Mouse (Mus musculus): ENCODE data around the gene Nr6a1.

Gene Nr6a1

DNA sequence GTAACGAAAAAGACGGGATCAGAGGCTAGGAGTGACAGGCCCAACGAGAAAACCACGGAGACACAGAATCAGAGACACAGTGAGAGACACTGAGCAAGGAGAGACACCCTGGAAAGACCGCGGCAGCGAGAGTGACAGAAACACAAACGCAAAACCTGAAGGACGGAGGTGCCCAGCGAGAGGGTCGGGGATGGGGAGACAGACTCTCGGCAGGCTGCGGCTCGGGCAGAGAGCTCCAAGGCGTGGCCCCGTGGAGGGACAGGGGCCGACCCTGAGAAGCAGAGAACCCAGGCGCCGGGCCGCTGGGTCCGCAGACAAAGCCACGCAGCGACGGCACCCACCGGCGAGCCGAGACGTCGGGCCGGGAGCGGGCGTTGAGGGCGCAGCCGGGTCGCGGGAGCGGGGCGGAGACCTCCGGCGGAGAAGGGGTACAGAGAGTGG is 216.0 kb downstream of the Nr6a1 start:
- DNase-seq = peak in 1 of 2 experiments; percentile 16

DNA sequence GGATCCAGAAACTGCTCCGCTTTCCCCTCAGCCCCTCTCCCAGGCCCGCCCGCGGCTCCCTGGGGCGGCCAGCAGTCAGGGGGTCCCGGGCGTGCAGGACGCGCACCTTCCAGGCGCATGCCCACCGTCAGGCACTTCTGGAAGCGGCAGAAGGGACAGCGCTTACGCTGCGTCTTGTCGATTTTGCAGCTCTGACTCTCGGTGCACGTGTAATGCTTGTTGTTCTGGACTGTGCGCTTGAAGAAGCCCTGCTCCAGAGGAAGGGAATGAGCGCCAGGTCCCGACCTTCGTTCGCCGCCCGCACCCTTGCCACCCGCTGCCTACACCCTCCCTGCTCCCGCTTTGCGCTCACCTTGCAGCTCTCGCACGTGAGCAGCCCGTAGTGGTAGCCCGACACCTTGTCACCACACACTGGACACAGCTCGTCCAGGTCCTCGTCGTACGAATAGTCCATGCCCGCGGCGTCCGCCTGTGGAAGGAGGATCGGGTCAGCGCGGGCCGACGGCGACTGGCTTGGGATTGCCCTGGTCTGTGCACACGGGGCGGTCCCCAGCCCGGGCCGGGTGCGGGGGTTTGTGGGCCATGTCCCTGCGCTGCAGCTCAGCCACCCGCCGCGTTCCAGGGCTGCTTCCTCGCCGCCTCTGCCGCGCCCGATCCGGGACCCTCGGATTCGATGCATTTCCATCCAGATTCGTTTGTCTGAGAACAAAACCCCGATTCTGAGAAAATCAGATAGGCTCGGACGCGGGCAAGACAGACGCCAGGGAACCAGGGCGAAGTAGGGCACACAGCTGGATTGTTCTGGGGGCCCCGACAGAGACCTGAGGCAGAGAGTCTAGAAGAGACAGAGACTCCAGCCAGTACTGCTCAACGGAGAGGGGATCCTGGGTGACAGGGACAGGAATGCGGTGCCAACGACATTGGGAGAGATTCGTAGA is 216.9 kb downstream of the Nr6a1 start:
- peak in 1 of 2 experiments; percentile 35 for DNase-seq

DNA sequence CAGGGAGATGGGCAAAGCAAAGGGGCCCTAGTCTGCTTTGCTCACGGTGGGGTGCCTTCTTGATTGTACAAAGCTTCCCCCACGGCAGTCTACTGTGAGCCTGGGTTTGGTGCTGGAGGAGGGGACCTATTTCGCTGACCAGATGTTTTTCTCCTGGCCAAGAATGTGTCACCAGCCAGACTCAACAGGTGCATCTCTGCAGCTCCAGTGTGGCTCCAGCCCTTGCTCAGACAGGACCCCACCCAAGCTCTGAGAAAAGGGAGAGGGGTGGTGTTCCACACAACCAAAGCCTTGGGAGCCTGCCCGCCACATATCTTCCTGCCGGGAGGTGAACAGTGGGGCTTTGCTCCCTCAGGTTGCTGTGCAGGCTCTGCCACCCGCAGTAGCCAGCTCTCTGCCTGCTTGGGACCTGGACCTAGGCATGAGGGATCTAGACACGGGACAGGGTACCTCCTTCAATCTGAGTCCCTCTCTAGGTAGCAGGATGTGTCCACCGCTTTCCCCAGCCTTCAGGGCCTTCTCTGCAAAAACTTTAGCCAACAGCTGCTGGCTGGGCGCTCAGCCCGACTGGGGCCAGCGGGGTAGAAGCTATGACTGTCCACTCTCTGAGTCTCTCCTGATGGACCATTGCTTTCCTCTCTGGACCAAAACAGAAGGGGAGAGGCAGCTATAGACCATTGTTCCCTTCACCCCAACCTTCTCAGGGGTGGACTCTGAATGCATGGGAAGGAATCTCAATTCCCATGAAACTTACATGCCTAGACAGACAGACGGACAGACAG is 218.4 kb downstream of the Nr6a1 start:
- DNase-seq = no peak

DNA sequence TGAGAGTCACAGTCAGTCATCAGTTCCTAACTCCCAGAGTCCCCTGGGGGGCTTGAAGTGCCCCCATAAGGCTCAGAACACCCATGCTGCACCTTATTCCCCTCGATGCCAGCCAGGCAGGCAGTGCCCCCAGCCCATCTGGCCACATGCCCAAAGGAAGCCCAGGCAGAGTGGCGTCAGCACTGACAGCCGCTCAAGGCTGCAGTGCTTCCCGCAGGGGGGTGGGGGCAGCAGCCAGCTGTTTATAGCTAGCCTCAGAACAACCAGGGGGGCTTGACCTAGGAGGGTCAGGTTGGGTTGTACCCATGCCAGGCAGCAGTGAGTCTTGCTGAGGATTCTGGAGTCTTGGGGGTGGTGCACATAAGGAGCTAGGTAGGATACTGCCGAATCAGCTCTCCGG is 220.8 kb downstream of the Nr6a1 start:
- DNase-seq = no peak

DNA sequence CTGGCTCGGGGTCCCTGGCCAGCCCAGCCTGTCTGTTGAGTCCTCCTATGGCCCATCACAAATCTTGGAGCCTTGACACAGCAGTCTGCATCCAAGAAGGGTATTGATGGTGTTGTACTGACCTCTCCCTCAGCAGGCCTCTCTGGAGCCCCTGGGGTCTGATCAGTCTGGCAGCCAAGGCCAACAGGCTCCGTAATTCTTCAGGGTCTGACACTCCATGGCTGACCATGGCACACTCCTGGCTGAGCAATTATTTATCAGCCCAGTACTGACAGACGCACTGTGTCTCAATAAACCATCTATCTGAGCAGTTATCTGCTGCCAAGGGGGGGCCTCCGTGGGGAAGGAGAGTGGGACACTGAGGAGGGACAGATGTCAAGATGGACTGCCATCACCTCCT is 222.5 kb downstream of the Nr6a1 start:
- DNase-seq = no peak

DNA sequence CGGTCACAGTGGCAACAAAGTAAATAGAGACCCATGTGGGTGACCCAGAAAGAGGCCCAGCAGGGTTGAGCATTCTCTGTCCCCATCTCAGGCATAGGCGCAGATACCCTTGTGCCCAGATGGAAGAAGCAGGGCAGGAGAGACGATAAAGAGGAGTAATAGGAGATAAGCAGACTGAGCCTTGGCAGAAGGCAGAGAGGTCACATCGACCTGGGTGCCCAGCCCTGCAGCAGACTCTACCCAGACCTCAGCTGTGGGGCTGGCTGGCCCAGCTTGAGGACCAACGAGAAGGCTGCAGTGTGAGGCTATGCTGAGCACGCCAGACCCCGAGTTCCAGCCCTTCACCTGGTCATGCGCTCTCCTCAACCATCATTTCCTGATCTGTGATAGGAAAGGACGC is 223.2 kb downstream of the Nr6a1 start:
- DNase-seq = no peak

DNA sequence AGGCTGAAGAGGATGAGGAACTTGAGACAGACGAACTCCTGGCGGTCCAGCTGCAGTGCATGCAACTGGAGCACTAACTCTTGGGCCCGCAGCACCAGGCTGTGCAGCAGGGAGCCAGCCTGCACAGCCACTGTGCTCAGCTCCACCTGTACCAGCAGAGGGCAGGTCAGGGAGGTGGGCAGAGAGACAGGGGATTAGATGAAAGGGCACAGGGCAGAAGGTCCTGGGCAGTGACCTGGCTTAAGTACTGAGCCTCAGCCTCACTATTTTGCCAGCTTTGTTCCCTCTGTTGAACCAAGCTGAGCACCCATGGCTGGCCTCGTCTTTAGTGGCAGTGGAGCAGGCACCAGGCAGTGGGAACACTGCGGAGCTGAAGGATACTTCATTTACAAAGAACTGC is 227.3 kb downstream of the Nr6a1 start:
- DNase-seq = no peak

DNA sequence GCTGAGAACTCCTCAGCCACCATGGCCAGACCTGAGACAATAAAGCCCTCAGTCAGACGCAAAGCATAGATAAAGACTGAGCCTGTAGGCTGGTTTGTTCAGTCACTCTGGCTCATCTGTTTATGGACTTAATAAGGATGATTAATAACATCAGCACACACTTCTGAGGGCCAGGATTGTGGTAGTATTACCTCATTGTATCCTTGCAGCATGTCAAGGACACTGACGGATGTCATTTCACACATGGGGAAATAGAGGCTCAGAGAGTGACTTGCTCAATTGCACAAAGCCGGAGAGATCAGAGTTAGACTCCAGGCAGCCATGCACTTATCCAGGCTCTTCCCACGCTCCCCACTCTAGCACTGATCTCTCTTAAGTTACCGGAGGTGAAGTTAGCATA is 228.9 kb downstream of the Nr6a1 start:
- no peak for DNase-seq

DNA sequence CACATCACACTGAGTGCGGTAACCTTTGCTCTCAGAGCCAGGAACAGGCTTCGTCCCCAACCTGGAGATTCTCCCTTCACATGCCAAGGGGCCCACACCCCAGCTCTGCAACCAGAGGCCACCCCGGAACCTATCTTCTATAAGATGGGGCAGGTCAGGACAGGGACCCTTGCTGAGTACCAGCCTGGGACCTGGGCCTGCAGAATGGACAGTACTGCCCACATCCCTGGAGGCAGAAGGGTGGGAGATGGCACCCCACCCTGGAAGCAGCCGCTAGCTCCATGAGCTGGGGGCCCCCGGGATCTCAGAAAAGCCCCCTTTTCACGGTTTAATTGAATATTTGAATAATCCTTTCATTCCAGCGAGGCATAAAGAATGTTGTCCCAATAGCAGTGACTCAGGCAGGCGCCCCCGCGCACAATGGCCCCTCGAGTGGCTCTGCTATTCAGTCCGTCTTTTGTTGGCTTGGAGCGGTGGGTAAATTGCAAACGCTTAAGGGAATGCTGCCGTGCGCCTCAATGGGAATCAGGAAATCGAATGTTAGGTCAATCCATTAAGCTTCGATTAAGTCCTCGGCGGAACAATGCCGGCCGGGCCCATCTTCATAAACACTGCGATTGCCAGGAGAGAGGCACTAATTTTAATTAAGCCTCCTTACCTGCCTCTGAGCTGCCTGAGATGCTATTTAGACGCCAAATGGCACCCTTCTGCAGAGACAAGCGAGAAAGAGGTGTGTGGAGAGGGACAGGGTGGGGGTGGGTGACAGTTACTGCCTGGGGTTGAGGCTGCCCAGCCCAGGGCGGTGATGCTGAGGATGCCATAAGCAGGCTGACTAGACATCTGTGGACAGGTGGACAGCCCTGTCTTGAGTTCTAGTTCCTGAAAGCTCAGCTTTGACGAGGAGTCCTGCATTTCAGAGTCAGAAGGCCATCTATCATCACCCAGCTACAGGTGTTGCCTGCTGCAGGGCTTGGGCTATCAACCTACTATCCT is 230.1 kb downstream of the Nr6a1 start:
- DNase-seq = no peak

DNA sequence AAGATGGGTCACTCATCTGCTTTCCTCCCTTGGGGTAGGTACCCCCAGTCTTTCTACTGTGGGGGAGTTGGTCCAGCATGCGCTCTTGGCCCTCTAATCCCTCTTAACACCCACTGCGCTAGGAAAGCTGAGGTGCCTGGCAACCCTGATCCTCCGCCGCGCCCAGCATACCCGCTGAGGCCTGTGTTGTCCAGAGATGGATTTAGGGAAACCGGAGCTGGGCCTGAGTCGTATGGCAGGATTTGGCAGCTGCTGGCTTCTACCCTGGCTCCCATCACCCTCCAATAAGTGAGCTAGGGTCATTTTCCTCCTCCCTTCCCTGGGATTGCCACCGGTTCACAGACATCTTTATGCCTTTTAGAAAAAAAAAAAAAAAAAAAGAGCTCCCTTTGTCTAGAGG is 231.7 kb downstream of the Nr6a1 start:
- no peak for DNase-seq

DNA sequence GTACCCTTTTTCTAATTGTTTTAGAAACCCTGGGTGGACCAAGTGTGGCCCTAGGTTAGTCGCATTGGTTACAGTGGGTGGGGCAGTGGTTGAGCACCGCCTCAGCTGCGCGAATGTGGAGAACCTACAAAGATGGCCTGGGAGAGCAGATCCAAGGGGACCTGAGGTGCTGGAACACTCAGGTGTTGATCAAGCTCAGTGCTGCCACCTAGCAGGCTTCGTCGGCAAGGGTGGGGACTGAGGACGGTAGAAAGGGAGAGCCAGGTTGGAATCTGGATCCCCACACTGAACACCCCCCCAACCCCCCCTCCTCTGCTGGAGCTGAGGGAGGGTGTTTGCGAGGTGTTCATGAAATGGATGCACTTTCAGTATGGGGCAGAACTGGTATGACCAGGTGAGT is 235.9 kb downstream of the Nr6a1 start:
- peak; percentile 50 to 58 for DNase-seq

DNA sequence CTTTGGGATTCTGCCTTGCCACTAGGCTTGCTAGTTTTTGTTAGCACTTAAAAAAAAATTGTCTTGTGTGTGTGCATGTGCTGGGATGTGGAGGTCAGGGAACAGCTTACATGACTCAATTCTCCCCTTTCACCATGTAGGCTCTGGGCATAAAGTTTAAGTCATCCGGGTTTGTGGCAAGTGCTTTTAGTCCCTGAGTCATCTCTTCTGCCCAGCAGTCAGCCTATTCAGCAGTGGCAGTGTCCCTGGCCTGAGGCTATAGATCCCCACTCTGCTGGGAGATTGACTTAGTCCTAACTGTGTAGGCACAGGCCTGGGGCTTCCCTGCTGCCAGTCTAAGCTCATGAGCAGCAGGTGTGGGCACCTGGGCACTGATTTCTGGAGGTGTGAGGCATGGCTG is 237.6 kb downstream of the Nr6a1 start:
- no peak for DNase-seq

DNA sequence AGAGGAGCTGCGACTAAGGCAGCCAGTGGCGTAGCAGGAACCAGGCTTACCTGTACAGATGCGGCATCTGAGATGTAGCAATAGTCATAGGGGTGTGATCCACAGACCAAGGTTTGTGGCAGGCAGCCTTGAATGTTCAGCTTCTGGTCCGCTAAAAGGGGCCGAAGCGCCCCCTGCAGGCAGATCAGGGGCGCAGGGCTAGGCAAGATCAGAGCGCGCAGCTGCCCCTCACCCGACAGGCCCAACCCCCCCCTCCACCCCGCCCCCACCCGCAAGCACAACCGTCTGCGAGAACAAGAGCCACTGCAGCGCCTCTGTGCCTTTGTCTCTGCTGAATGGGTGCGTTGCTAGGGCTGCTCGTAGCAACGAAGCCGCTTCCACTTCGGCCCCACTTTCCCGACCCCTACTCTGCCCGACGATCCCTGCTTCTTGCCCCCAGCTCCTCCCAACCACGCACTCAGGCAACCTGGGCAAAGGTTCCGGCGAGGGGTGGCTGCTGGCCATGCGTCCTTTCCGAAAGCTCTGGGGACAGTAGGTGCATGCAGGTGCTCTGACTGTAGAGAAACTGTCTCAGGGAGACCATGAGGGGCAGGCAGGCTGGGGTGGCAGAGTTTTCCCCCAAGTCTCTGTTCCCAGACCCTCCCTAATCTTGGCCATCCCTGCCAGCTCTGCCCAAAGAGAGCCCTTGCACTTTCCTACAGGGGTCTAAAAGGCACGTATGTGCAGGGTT is 238.5 kb downstream of the Nr6a1 start:
- DNase-seq = peak; percentile 40 to 47

DNA sequence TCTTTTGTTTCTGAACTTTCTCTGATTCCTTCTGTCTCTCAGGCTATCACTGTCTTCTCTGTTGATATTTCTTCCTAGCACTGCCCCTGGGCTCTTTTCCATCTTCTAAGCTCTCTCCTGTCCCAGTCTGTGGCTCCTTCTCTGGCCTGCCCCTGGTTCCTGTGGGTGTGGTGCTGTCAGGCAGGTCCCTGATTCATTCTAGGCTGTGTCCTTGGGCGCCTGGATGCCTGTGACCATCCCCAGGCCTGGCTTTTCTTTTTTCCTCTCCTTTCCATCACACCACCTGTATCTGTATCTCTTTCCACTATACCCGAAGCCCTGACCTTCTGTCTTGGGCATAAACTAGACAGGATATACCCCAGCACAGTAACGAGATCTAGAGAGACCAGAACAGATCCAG is 241.7 kb downstream of the Nr6a1 start:
- no peak for DNase-seq

DNA sequence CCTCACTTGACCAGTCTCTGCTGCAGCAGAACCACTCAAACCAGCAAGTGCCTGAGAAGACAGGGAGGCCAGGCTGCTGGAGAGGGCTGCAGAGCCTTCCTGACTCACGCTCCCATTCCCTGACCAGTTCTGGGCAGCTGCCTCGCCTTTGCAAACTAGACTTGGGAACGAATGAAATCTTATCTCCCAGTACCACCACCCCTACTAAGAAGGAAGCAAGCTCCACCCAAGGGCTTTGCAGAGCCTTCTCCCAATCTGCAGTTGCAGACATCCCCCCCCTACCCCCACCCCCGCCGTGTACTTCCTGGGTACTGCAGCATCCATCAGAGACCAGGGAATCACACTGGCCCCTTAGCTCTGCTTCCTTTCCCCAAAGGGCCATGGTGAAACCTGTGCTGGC is 244.4 kb downstream of the Nr6a1 start:
- DNase-seq = no peak

DNA sequence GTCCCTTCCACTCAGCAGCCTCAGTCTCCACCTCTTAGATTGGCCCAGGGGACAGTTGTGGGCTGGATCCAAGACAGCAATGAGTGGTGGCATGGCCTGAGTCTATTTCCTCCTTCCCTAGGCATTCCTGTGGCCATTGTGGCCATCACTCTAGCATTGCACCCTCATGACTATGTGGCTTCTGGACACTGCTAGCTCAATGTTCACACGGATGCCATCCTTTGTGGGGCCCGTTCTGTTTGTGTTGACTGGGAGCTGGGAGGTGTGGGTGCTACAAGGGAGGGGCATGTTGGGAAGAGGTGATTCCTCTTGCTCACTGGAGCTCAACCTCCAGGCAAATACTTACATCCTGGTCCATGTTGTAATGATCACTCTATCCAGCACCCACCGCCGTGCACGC is 245.3 kb downstream of the Nr6a1 start:
- DNase-seq = no peak

DNA sequence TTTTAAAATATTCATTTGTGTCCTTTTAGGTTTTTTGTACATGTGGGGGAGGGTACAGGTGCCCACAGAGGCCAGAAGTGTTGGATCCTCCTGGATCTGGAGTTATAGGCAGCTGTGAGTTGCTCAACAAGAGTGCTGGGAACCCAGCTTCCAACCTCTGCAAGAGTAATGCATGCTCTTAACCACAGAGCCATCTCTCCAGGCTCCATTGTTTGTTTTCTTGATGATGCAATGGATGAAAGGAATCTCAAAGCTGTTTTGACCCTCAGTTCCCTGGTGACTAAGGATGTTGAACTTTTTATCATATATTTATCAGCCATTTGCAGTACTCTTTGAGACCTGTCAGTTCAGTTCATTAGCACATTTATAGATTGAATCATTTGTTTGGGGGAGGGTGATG is 248.5 kb downstream of the Nr6a1 start:
- DNase-seq = no peak

DNA sequence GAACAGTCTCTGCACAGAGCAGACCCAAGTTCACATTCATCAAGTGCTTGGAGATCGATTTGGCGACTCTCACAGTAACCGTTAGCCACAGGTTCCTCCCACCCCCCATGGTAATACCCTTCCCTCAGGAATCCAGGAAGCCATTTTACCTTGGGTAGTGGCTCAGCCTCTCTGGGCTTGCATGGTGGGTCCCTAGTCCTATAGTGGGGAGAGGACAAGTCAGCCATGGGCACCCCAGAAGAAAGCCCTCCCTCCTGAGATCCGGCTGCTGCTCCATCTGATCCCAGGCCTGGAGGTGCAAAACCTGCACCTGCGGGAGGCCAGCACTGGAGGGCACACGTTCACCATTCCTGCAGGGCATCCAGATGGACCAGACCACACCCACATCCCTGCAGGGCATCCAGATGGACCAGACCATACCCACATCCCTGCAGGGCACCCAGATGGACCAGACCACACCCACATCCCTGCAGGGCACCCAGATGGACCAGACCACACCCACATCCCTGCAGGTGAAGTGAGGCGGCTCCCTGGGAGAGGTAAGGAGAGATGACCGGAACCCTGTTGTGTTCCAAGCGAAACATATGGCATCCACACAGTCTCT is 252.0 kb downstream of the Nr6a1 start:
- DNase-seq = peak; percentile 20 to 29

Measured in cerebellum, postnatal 36 days (tissue).